Mouse (Mus musculus) CD4-positive, CD25-positive, alpha-beta regulatory T cell, adult 4 months (primary cell): Measurements from ENCODE around the gene Thsd4. TPM values are rescaled to one million over a fixed set of nuclear protein-coding genes. Genes with fewer than 3 reads are reported as not detected.

Experiments
- ATAC-seq: one replicate; pipeline ENCODE4 v1.8.0; 2017
- polyA plus RNA-seq, 2 experiments: library from polyadenylated mRNA; unstranded; fragments of 100-300 nt; shearing (Covaris generic); gene quantifications; one replicate each; pipeline ENCODE4 v1.2.1; 2017

The Thsd4 gene
- not detected for polyA plus RNA-seq

DNA sequence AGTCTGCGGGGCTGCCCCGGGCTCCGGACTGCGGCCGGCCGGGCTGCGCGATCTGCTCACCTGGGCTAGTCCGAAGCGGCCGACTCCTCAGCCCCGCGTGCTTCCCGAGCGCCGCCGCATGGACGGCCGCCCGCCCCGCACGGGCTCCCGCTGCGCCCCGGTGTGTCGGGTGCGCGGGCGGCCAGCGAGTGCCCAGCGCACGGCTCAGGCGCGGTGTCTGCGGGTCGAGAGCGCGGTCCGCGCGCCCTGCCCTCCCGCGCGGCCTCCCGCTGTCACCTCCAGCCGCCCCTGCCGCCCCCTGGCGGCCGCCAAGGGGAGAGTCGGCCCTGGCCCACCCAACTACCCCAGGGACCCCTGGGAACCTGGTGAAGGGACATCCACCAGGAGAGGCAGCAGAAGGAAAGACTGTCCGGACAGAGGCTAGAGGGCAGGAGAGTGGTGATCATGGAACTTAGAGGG lies at the start of gene Thsd4:
Thsd4 (minus strand) TSS at position 241 of the 459 bp plus-strand sequence.
- no peak for ATAC-seq

DNA sequence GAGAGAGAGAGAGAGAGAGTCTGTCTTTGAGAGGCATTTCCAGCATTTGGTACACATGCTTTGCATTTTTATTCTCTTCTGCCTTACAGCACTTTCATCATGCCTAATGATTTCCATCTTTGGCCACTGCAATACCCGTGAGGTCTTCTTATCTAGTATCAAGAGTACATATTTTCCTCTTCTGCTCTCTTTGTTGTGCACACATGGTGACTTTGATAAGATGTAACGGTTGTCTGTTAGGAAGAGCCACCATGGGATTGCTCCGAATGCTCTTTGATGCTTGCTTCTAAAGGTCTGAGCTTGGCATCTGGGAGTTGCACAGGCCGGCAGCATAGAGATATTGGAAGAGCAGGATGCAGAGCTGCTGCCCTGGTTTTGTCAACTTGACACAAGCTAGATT lies 49.2 kb upstream of the Thsd4 start:
- ATAC-seq: no peak

DNA sequence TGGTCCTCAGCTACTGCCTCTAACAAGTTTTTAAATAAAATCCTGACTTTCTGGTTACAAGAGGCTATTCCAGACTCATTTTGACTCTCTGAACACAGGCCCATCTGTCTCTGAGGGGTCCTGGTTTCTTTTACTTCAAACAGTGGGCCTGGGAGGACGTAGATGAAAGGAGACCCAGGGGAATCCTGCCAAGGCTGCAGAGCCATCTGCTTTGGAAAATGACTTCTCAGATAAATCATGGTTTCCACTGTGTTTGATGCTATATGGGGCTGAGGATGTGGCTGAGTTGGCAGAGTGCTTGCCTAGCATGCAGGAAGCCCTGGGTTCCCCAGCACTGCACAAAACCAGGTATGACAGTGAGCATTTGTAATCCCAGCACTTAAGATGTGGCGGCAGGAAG lies 47.5 kb upstream of the Thsd4 start:
- ATAC-seq: no peak

DNA sequence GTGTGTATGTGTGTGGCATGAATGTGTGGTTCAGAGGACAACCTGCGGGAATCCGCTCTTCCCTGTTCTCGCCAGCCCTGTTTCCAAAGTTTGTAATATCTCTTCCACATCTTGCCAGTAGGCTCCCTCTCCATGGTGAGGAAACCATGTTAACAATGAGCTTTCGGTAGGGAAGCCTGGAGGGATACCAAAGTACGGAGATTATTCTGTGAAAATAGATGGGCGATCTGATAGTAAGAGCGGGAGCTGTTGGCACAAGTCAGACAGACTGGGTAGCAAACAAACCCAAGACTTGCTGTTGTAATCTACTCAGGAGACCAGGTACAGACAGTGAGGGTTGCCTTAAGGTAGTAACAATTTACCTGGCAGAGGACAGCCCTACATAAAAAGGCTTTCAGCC lies 42.0 kb upstream of the Thsd4 start:
- no peak for ATAC-seq

DNA sequence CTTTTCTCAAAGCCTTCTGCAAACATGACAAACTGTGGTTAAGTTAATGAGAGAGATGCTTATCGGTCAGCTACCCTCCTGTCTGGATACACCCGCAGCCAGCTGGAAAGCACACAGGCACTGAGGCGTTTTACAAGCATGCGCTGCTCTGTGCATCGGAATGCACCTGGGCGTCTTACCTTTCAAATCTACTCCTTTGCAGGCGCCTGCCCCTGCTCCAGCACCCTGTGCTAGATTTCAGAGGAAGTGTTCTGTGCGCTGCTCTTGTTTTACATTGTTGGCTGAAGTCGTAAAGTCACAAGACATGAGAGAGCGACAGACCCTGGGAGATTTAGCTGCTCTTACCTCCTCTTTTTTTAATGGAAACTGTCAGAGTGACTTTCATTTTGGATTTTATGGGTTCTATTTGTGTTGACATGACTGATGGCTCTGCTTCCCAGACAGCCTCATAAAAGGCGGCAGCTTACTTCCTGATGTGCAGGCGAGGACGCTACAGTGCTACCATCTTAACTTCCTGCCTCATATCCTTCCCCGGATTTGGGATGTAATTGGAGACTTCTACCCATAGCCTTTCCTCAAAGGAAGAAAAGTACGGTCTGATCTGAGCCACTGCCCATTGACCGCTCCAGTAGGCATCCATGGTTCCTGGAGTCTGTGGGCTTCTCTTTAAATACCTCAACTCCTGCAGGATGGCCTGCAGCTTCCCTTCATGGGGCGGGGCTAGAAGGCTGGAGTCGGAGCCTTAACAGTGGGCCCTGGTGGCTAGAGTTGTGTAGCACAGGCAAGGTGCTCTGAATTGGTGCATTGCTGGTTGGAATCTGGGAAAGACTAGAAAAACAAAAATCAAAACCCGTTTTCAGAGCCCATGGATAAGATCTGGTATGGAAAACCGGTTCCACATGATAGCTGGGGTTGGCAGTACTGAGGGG lies 40.9 kb upstream of the Thsd4 start:
- no peak for ATAC-seq

DNA sequence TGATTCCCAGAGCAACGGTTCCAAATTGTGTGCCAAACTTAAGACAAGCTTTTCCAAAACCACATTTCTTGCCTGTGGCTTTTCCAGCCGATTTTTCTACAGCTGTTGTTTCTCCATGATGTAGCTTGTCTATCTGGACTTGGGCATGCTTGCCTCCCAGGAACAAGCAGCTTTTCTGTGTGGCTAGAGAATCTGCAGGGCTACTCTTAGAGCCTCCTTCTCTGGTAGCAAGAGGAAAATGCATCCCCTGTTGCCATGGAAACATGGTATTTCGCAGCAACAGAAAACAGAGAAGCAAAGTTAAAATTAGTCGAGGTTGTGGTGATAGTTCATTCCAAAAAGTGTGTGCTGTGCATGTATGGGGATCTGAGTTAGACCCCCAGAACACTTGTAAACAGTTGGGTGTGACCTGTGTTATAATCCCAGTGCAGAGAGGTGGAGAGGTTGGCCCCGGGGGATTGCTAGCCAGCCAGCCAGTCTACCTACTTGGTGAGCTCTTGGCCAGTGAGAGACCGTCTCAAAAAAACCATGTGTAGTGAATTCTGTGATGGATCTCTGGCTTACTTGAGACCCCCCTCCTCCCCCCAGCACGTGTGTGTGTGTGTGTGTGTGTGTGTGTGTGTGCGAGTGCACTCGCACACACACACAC lies 39.9 kb upstream of the Thsd4 start:
- no peak for ATAC-seq

DNA sequence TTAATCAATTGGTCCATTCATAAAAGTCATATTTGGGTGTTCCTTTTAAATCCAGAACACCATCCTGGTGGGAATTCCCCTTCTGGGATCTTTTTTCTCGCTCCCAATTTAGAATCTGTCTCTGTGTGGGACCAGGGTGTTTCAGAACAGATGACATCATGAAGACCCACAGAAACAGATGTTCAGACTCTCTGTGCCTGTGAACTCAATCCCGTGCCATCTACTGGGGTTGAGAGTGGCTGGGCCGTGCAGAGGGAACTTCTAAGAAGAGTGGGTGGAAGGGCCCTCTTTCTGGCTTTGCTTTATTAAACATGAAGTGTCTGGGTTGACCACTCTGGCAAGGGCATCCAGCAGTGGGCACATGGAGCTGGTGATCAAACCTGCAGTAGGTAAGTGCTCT lies 36.7 kb upstream of the Thsd4 start:
- ATAC-seq: no peak

- no peak for ATAC-seq
These were observed 29.4 kb upstream of the Thsd4 start for GRCm38 (mm10) chr9:60551238-60551637.

DNA sequence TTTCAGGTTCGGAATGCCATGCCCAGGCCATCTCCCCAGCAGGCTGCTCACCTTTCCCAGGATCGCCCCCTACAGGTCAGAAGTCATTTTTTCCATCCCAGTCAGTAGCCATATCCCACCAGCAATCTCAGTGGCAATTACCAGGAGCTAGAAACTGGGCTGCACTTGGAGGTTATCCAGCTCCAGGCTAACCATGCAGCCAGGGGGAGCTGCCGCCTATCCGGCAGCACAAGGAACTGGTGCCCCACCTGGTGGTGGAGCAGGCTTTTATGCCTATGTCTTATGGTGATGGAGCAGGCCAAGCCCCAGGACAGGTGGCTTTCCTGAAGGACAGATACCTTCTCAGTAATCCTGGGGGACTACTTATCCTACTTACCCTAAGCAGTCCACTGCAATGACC lies 26.3 kb upstream of the Thsd4 start:
- no peak for ATAC-seq

GRCm38 (mm10) chr9:60546169-60546568 lies 24.3 kb upstream of the Thsd4 start:
- no peak for ATAC-seq

- ATAC-seq: no peak
These were observed 23.7 kb upstream of the Thsd4 start for GRCm38 (mm10) chr9:60545361-60546096.

GRCm38 (mm10) chr9:60543422-60544015 lies 21.7 kb upstream of the Thsd4 start:
- ATAC-seq: no peak

DNA sequence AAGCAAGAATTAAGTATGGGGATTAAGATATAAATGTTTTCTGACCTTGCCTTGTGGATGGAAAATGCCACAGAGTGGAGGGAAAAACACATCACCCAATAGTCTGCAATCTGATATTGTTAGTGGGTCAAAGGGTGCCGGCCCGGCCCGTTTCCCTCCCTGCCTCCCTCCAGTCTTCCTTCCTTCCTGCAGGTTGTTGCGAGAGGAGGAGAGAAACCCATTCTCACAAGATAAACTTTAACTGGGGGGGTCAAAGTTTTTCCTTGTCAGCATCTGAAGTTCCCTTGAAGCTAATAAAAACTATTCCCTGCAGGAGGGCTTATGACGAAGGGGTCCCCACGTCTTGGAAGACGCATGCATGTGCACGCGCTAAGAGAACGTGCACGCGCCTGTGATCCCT lies 8.5 kb upstream of the Thsd4 start:
- ATAC-seq: no peak

DNA sequence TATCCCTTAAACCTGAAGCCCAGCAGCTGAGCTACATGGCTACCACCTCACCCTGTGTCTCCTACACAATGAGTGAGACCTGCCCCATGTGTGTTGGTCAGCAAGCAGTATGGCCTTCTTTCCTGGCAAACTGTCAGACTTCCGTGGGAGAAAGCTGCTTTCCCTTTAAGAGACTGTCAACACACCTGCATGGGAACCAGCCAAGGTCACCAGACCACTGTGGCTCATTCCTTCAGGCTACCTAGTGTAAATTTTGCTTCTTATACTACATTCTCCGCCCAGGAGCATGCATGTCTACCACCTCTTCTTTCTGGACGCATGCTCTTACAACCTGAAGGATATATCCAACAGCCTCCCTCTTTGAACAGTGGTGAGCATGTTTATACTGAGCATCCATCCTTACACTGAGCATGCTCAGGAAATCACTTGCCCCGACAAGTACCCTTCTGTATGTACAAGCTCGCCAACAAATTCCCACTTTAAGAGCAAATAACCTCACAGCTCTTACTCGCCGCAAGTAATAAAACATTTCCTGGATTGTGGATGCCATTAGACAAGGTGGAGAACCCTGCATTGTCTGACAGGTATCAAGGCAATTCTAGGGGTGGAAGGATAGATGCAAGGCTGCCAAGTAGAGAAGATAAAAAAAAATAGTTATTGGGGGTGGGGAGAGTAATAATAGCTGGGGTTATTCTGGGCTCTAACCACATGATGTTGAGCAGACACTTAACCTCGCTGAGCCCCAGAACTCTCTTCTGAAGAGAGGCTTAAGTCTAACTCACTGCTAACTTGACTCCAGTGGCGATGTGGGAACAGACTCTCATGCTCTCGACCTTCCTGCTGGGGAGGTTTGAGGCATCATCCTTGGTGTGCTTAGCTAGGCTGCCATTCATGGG lies 7.8 kb upstream of the Thsd4 start:
- ATAC-seq: no peak

- ATAC-seq: no peak
These were observed 6.4 kb upstream of the Thsd4 start for GRCm38 (mm10) chr9:60528269-60528668.

DNA sequence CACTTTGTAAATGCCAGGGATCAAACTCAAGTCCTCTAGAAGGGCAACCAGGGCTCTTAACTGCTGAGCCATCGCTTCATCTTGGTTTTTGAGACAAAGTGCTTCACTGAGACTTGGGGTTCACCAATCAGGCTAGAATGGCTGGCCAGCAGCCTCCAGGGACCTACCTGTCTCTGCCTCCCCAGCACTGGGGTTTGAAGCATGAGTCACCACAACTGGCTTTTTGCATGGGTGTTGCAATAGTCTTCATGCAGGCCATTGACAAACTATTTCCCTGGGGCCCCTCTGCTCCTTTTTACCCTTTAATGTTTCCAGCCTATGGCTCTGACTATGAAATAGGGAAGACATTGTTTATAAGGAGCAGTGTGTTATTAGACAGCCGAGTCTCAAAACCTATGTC lies 6.0 kb upstream of the Thsd4 start:
- ATAC-seq: no peak

DNA sequence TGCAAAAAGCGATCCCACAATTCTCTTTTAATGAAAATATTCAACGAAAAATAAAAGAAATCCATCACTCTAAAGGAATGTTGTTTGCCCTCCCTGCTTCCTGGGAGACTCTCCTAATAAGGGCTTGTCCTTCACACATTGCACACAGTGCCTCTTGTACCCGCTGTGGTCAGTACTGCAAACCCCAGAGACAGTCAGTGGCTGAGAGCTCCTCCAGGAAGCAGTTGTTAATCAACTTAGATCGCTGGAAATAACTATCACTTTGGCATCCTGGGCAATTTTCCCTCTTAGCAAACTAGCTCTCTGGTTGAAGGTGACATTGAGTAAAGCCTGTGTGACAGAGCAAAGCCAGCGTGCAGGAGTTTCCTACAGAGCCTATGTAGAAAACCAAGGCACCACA lies 5.2 kb upstream of the Thsd4 start:
- no peak for ATAC-seq

- no peak for ATAC-seq
These were observed 4.3 kb upstream of the Thsd4 start for GRCm38 (mm10) chr9:60526195-60526594.

GRCm38 (mm10) chr9:60521143-60521542 lies 703 bp downstream of the Thsd4 start:
- no peak for ATAC-seq

DNA sequence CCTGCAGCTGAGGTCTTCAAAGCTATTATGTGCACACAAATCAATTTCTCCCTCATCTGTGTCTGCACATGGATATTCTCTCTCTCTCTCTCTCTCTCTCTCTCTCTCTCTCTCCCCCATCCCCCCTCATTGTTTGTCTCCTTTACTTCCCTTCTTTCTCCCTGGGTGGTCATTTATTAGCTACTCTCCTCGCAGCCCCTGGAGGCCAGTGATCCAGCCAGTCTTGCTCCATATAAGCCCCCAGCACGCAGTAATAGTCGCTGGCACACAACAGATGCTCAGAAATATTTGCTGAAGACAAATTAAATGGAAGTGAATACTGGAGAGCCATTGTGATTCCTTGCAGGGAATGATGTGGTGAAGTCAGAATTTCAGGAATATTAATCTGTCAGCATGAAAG lies 2.2 kb downstream of the Thsd4 start:
- no peak for ATAC-seq

GRCm38 (mm10) chr9:60518216-60518615 lies 3.6 kb downstream of the Thsd4 start:
- ATAC-seq: no peak

DNA sequence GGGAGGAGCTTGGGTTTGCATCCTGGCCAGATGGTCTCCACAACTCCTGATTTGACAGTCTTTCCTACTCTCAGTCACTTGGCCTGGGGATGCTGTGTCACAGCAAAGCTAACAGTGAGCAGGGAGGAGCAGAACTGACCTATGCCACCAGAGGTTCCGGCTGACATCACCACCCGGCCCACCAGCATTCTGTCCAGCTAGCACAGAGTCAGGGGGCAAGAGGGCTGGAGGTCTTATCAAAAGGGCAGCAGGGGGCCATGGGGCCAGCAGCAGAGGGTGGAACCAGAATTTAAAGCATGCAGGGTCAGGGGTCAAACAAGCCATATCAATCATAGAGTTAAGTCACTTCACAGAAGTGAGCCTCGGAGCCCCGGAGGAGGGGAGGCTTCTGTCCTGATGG lies 4.7 kb downstream of the Thsd4 start:
- no peak for ATAC-seq
